In the genomic region with DNA sequence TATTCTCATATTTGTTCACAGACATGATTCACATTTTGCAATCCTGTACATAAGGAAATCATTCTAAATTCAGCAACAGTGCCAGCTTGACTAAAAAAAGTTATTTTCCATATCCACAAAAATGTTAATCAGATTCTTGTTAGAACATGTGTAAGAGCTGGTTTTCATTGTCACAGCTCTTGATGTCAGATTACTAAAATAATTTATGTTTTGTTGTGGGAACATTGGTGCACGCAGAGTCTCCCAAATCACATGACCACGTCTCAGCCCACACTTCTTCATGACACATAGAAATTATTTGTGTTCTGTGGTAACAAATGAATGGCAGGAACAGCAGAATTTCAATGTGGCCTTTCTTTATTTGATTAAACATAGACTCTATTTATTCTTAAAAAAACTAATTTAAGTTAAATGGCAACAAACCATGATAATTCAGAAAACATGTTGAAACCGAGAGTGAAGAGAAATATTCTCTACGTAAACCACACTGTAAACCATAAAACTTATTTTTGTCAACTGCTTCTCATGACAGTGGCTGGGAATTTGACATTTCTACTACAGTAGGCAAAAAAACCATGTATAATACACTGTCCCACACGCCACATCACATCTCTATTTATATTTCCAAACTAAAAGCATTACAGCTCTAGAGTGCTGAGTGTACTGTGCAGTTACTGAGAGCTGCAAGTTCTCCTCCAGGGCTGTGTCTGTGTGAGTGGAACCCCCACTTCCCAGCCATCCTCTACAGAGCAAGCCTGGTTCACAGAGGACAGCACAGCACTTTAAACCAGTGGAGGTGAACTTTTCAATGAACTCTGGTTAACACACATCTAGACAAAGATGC, we compare ENCODE assay signal across 27 mouse cellular contexts. TPM values are rescaled to one million over a fixed set of nuclear protein-coding genes. Genes with fewer than 3 reads are reported as not detected.
DNase-seq lines count a peak whose midpoint lies in the region; ATAC-seq lines count a peak whose summit lies in the region.
"Had no signal": no experiment of that assay in that cellular context is flagged by ENCODE, and none has a peak within 500 bp of the region (broad histone marks: within the 10 kb centered on the region; RNA-seq: fewer than 3 reads in every experiment).

No protein-coding gene starts in this region.

- H3K4me3 ChIP-seq in embryonic facial prominence, embryonic 15.5 days (replicated peaks): no peak overlapping the region
- H3K4me3 ChIP-seq: erythroblast, embryonic 14.5 days; forebrain, embryonic 12.5 days; hindbrain, embryonic 15.5 days; lung, embryonic 15.5 days; megakaryocyte, embryonic 14.5 days; midbrain, embryonic 15.5 days; neural tube, embryonic 13.5 days had no signal

- peak; percentile 12 for DNase-seq in layer of hippocampus, adult 9-11 months
- DNase-seq in layer of hippocampus, postnatal 14 days (ENCODE audit: low spot score in 2 of 2): no peak
- DNase-seq in 3T3-L1 (ENCODE audit: low read depth, low spot score) (peak; percentile 43), NIH3T3 (ENCODE audit: low read depth) (peak; percentile 79)
- DNase-seq in kidney, adult 8-10 months: no peak
- no peak for DNase-seq in cerebellum, adult 9-11 months
- DNase-seq: adrenal gland, postnatal 25 days; cerebellum, adult 11 months; cerebellum, postnatal 14 days; embryo, embryonic 11 days; heart, adult 11 months; kidney, adult 9 months; kidney, postnatal 36 days; lung, postnatal 36 days; retina, postnatal 1 day; right cerebral cortex, postnatal 4 days; thymus, postnatal 25 days had no signal

- H3K27ac ChIP-seq in embryonic facial prominence, embryonic 15.5 days (replicated peaks): peak overlapping the region; percentile 88
- H3K27ac ChIP-seq: forebrain, embryonic 12.5 days; hindbrain, embryonic 15.5 days; liver, embryonic 14.5 days; lung, embryonic 15.5 days; midbrain, embryonic 15.5 days; neural tube, embryonic 13.5 days had no signal

- H3K27me3 ChIP-seq in embryonic facial prominence, embryonic 15.5 days: no peaks in the 10 kb centered on the region
- H3K27me3 ChIP-seq: forebrain, embryonic 12.5 days; hindbrain, embryonic 15.5 days; lung, embryonic 15.5 days; megakaryocyte, embryonic 14.5 days; midbrain, embryonic 15.5 days; neural tube, embryonic 13.5 days had no signal

- H3K9me3 ChIP-seq in embryonic facial prominence, embryonic 15.5 days (replicated peaks): no peaks in the 10 kb centered on the region
- H3K9me3 ChIP-seq: forebrain, embryonic 12.5 days; hindbrain, embryonic 15.5 days; lung, embryonic 15.5 days; megakaryocyte, embryonic 14.5 days; midbrain, embryonic 15.5 days; neural tube, embryonic 13.5 days had no signal

- ATAC-seq in embryonic facial prominence, embryonic 15.5 days (ENCODE audit: insufficient number of reproducible peaks, low FRiP score, low TSS enrichment, low read depth): peak; percentile 83
- ATAC-seq: midbrain, embryonic 15.5 days had no signal

- WGBS in embryonic facial prominence, embryonic 15.5 days: 30% methylated on average over 5 of the region's 5 CpGs

- H3K36me3 ChIP-seq in embryonic facial prominence, embryonic 15.5 days: no peaks in the 10 kb centered on the region
- H3K36me3 ChIP-seq: hindbrain, embryonic 15.5 days; midbrain, embryonic 15.5 days; neural tube, embryonic 13.5 days had no signal

- H3K4me2 ChIP-seq in embryonic facial prominence, embryonic 15.5 days (replicated peaks): 0 out of 2 replicates have a peak overlapping the region, but pooled peaks have one; percentile 4
- H3K4me2 ChIP-seq: forebrain, embryonic 12.5 days; heart, embryonic 11.5 days; hindbrain, embryonic 15.5 days; lung, embryonic 15.5 days; midbrain, embryonic 15.5 days; neural tube, embryonic 13.5 days had no signal

- no peak overlapping the region for H3K9ac ChIP-seq in embryonic facial prominence, embryonic 15.5 days
- H3K9ac ChIP-seq: forebrain, embryonic 12.5 days; hindbrain, embryonic 15.5 days; liver, embryonic 14.5 days; lung, embryonic 15.5 days; midbrain, embryonic 15.5 days; neural tube, embryonic 13.5 days had no signal

- H3K4me1 ChIP-seq in embryonic facial prominence, embryonic 15.5 days: peaks cover 17% of the 10 kb centered on the region
- H3K4me1 ChIP-seq: hindbrain, embryonic 15.5 days; lung, embryonic 15.5 days; megakaryocyte, embryonic 14.5 days; midbrain, embryonic 15.5 days had no signal

RNA-seq across cellular contexts. Expression of gene Aktip, which starts 17.5 kb away (rescaled TPM):
- total RNA-seq in layer of hippocampus, postnatal 14 days (2021): 10 to 100 TPM; 62.6 to 65.3 TPM
- polyA plus RNA-seq in embryonic facial prominence, embryonic 15.5 days (2015; fragmentation: Nextera tagmentation; extraction: Ambion mirVana): 58.9 and 60.6 TPM in 2 replicates
- polyA plus RNA-seq: erythroblast, embryonic 14.5 days had no signal

Comparison
In these comparisons a context has a peak if more than half of its experiments do, and no peak if none do; other contexts are left out.
1. DNase-seq: peak in layer of hippocampus, adult 9-11 months (single experiment), 3T3-L1 (single experiment) and NIH3T3 (single experiment); none in layer of hippocampus, postnatal 14 days (0 of 2), kidney, adult 8-10 months (0 of 2) and cerebellum, adult 9-11 months (single experiment).